Mouse (Mus musculus): ENCODE data around the gene Atxn10.

The Atxn10 gene

GRCm38 (mm10) chr15:85479365-85479764 is 143.3 kb downstream of the Atxn10 start:
- no peak for DNase-seq

- no peak for DNase-seq
Measured at GRCm38 (mm10) chr15:85479919-85480318, 143.9 kb downstream of the Atxn10 start.

- peak; percentile 32 to 50 for DNase-seq
Measured at GRCm38 (mm10) chr15:85480630-85481029, 144.6 kb downstream of the Atxn10 start.

GRCm38 (mm10) chr15:85488900-85489299 is 152.9 kb downstream of the Atxn10 start:
- no peak for DNase-seq

- no peak for DNase-seq
Measured at GRCm38 (mm10) chr15:85489751-85490150, 153.7 kb downstream of the Atxn10 start.

GRCm38 (mm10) chr15:85494163-85494621 is 158.1 kb downstream of the Atxn10 start:
- DNase-seq: peak in 1 of 2 experiments; percentile 18

- DNase-seq: peak in 1 of 2 experiments; percentile 19
Measured at GRCm38 (mm10) chr15:85497548-85497947, 161.5 kb downstream of the Atxn10 start.

- DNase-seq: peak in 1 of 2 experiments; percentile 9
Measured at GRCm38 (mm10) chr15:85497981-85498475, 162.0 kb downstream of the Atxn10 start.

- peak in 1 of 2 experiments; percentile 14 for DNase-seq
Measured at GRCm38 (mm10) chr15:85500267-85500666, 164.2 kb downstream of the Atxn10 start.

GRCm38 (mm10) chr15:85503127-85503526 is 167.1 kb downstream of the Atxn10 start, which contains the start of gene 7530416G11Rik:
TSS of gene 7530416G11Rik (minus strand) at chr15:85503227.
- no peak for DNase-seq

GRCm38 (mm10) chr15:85505118-85505925 is 169.3 kb downstream of the Atxn10 start:
- DNase-seq: no peak

GRCm38 (mm10) chr15:85506680-85507079 is 170.6 kb downstream of the Atxn10 start:
- no peak for DNase-seq

- DNase-seq: no peak
Measured at GRCm38 (mm10) chr15:85507370-85508014, 171.4 kb downstream of the Atxn10 start.
